Mouse (Mus musculus): Measurements from ENCODE around the gene Atg4a-ps. TPM values are rescaled to one million over a fixed set of nuclear protein-coding genes. Genes with fewer than 3 reads are reported as not detected.

Gene Atg4a-ps
- polyA plus RNA-seq (2014; fragmentation: Illumina TruSeq; extraction: RNeasy Lipid Tissue Mini Kit (QIAGEN cat#74804); ENCODE audit: low read depth, low replicate concordance): 0.29 TPM

DNA sequence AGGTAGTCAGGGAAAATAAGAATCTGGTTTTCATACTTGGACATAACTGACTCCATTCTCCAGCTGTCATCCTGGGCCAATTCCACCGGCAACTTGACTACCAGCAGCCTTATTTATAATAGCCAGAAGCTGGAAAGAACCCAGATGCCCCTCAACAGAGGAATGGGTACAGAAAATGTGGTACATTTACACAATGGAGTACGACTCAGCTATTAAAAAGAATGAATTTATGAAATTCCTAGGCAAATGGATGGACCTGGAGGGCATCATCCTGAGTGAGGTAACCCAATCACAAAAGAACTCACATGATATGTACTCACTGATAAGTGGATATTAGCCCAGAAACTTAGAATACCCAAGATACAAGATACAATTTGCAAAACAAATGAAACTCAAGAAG lies at the start of gene Atg4a-ps:
Gene Atg4a-ps, minus strand, starts transcription at position 101 of the 400 bp plus-strand sequence.

Other genes starting within 250 kb of the Atg4a-ps start
- not detected for gene Syt6, start 70.8 kb downstream of the Atg4a-ps start, polyA plus RNA-seq (2014; fragmentation: Illumina TruSeq; extraction: RNeasy Lipid Tissue Mini Kit (QIAGEN cat#74804); ENCODE audit: low read depth, low replicate concordance)
- 19.1 TPM for gene Olfml3, start 91.9 kb upstream of the Atg4a-ps start, polyA plus RNA-seq (2014; fragmentation: Illumina TruSeq; extraction: RNeasy Lipid Tissue Mini Kit (QIAGEN cat#74804); ENCODE audit: low read depth, low replicate concordance)
- gene Gm10964, start 93.3 kb upstream of the Atg4a-ps start, polyA plus RNA-seq (2014; fragmentation: Illumina TruSeq; extraction: RNeasy Lipid Tissue Mini Kit (QIAGEN cat#74804); ENCODE audit: low read depth, low replicate concordance): not detected
- gene Hipk1, start 145.5 kb upstream of the Atg4a-ps start, polyA plus RNA-seq (2014; fragmentation: Illumina TruSeq; extraction: RNeasy Lipid Tissue Mini Kit (QIAGEN cat#74804); ENCODE audit: low read depth, low replicate concordance): 104 TPM
- gene Dclre1b, start 163.4 kb upstream of the Atg4a-ps start, polyA plus RNA-seq (2014; fragmentation: Illumina TruSeq; extraction: RNeasy Lipid Tissue Mini Kit (QIAGEN cat#74804); ENCODE audit: low read depth, low replicate concordance): 10.9 TPM
- 16.2 TPM for gene Ap4b1, start 163.5 kb upstream of the Atg4a-ps start, polyA plus RNA-seq (2014; fragmentation: Illumina TruSeq; extraction: RNeasy Lipid Tissue Mini Kit (QIAGEN cat#74804); ENCODE audit: low read depth, low replicate concordance)
- gene Gm43064, start 163.5 kb upstream of the Atg4a-ps start, polyA plus RNA-seq (2014; fragmentation: Illumina TruSeq; extraction: RNeasy Lipid Tissue Mini Kit (QIAGEN cat#74804); ENCODE audit: low read depth, low replicate concordance): not detected
- not detected for gene Bcl2l15, start 186.5 kb upstream of the Atg4a-ps start, polyA plus RNA-seq (2014; fragmentation: Illumina TruSeq; extraction: RNeasy Lipid Tissue Mini Kit (QIAGEN cat#74804); ENCODE audit: low read depth, low replicate concordance)
- 2.9 TPM for gene Ptpn22, start 213.7 kb upstream of the Atg4a-ps start, polyA plus RNA-seq (2014; fragmentation: Illumina TruSeq; extraction: RNeasy Lipid Tissue Mini Kit (QIAGEN cat#74804); ENCODE audit: low read depth, low replicate concordance)